Mouse (Mus musculus) 3T3-L1 (cell line): ENCODE results near the gene Hivep3.
A peak's percentile ranks its signal among the peaks of the same experiment; 100 is the strongest.

ENCODE experiments used
- DNase-seq: peaks from one replicate; pipeline ENCODE4 v3.0.0-alpha.2; 2015; ENCODE audit warnings: low read depth, low spot score

Gene Hivep3

GRCm38 (mm10) chr4:119733184-119733880 lies at the start of gene Hivep3:
Gene Hivep3, plus strand, starts transcription at chr4:119733784.
- DNase-seq = peak; percentile 91

GRCm38 (mm10) chr4:119685746-119686145 lies 47.8 kb upstream of the Hivep3 start:
- no peak for DNase-seq

- DNase-seq = no peak
Observed at GRCm38 (mm10) chr4:119698339-119698738, 35.2 kb upstream of the Hivep3 start.

GRCm38 (mm10) chr4:119701269-119701954 lies 32.2 kb upstream of the Hivep3 start:
- DNase-seq = no peak

GRCm38 (mm10) chr4:119703965-119704364 lies 29.6 kb upstream of the Hivep3 start:
- no peak for DNase-seq

GRCm38 (mm10) chr4:119707326-119707725 lies 26.3 kb upstream of the Hivep3 start:
- DNase-seq = no peak

- peak; percentile 3 for DNase-seq
Observed at GRCm38 (mm10) chr4:119707751-119708150, 25.8 kb upstream of the Hivep3 start.

GRCm38 (mm10) chr4:119710208-119710607 lies 23.4 kb upstream of the Hivep3 start:
- DNase-seq = no peak

GRCm38 (mm10) chr4:119717443-119717842 lies 16.1 kb upstream of the Hivep3 start:
- no peak for DNase-seq

- DNase-seq = no peak
Observed at GRCm38 (mm10) chr4:119721531-119721930, 12.1 kb upstream of the Hivep3 start.

GRCm38 (mm10) chr4:119726074-119726473 lies 7.5 kb upstream of the Hivep3 start:
- no peak for DNase-seq

- no peak for DNase-seq
Observed at GRCm38 (mm10) chr4:119727871-119728270, 5.7 kb upstream of the Hivep3 start.

- DNase-seq = no peak
Observed at GRCm38 (mm10) chr4:119733942-119734341, 358 bp downstream of the Hivep3 start.

GRCm38 (mm10) chr4:119734352-119734751 lies 768 bp downstream of the Hivep3 start:
- no peak for DNase-seq

- peak; percentile 27 for DNase-seq
Observed at GRCm38 (mm10) chr4:119738641-119739040, 5.1 kb downstream of the Hivep3 start.

GRCm38 (mm10) chr4:119739301-119740062 lies 5.9 kb downstream of the Hivep3 start:
- DNase-seq = no peak

GRCm38 (mm10) chr4:119748341-119748740 lies 14.8 kb downstream of the Hivep3 start:
- no peak for DNase-seq

- peak; percentile 52 for DNase-seq
Observed at GRCm38 (mm10) chr4:119750157-119750556, 16.6 kb downstream of the Hivep3 start.

GRCm38 (mm10) chr4:119750681-119751211 lies 17.2 kb downstream of the Hivep3 start:
- peak; percentile 43 for DNase-seq

- no peak for DNase-seq
Observed at GRCm38 (mm10) chr4:119751408-119752006, 17.9 kb downstream of the Hivep3 start.

GRCm38 (mm10) chr4:119759574-119760233 lies 26.1 kb downstream of the Hivep3 start:
- no peak for DNase-seq
